Mouse (Mus musculus): ENCODE measurements around the gene Cnot2.

- TF ChIP-seq CTCF (IDR thresholded peaks at IDR 0.05; ENCODE audit: extremely low read depth, insufficient read length, insufficient replicate concordance, low read depth, low read length) (no peak), POLR2A (IDR thresholded peaks at IDR 0.05; ENCODE audit: low read depth, low read length) (no peak)
Measured at GRCm38 (mm10) chr10:116475725-116476124, 105.6 kb downstream of the Cnot2 start.

All from small intestine, adult 2 months (tissue).